Mouse (Mus musculus): Measurements from ENCODE around the gene Nt5m.

The Nt5m gene

DNA sequence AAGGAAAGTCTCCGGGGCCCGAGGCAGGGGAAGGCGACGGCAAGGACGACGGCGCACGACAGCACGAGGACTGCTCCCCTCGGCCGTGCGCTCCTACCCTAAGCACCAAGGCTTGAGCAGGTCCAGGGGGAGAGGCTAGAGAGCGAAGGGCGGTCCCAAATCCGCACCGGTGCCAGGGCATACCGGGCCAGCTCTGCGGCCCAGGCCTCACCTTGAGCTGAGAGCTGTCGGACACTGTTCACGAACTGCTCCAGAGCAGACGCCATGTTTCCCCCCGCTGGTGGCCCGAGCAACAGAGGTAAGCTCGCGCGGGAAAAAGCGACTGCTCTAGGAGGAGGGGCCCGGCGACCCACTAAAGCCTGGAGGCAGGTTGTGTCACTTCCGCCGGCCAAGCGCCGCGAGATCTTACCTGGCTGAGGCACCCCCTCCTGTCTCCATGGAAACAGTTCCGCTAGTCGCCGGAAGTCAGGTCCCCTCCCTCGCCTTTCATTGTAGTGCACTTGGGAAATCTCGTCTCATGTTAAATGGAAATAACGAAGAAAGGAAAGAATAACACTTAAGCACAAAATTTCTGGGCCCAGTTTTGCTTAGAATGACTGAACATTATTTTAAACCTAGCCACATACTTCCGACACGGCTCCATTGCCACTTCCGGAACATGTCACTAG is 346 bp downstream of the Nt5m start, which contains the start of gene Cops3:
Gene Cops3, minus strand, starts transcription at position 380 of the 668 bp plus-strand sequence.
- peak; percentile 98 for DNase-seq (ENCODE audit: low spot score)

- DNase-seq (ENCODE audit: low spot score): no peak
Measured at GRCm38 (mm10) chr11:59846311-59846710, 7.1 kb downstream of the Nt5m start.

DNA sequence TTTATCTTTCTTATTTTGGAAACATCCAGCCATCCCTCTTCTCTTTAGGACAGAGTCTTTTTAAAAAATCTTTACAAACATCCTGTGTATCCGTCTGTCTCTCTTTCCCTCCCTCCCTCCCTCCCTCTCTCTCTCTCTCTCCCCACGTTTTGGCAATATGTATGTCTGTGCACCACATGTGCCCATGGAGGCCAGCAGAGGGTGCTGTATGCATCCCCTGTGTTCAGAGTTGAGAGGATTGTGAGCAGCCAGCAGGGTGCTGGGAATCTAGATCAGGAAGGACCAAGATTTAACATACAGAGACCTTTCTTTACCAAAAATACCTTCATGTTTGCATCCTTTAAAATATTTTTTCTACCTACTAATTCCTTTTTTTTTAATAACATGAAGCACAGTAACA is 7.9 kb downstream of the Nt5m start:
- DNase-seq (ENCODE audit: low spot score): peak; percentile 68

DNA sequence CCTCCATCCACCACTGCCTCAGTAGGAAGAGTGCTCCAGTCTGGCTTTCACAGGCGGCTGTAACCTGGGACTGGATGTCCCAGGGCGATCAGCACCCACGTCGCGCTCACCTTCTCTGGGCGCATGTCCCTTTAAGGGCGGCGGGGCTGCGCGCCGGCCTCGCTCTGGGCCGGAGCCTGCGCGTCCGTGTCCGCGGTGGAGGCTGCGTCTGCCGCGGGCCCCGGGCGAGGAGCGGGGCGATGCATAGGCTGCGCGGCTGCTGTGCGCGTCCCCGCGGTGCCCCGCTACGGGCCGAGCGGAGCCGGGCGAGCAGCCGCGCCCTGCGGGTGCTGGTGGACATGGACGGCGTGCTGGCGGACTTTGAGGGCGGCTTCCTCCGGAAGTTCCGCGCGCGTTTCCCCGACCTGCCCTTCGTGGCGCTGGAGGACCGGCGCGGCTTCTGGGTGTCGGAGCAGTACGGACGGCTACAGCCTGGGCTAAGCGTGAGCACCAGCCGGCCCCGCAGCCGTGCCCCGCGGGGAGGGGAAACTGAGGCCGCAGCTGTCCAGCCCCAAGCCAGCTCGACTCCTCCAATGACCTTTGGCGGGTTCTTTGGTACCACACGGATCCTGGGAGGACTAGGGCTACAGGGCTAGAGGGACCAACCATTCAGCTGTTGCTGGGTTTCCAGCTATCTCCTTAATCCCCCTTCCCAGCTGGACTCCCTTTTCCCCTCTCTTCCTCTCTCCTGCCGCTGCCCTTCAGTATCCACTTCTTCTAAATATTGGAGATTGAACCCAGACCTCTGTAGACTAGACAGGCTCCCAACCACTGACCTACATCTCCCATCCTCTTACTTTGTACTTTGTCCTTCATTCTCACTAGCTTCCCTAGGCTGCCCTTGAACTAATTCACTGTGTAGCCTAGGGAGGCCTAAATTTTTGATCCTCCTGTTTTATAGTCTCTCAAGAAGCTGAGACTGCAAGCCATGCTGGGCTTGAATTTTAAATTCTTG is 8.9 kb downstream of the Nt5m start:
- peak; percentile 77 for DNase-seq (ENCODE audit: low spot score)

- no peak for DNase-seq (ENCODE audit: low spot score)
Measured at GRCm38 (mm10) chr11:59852865-59853264, 13.6 kb downstream of the Nt5m start.

DNA sequence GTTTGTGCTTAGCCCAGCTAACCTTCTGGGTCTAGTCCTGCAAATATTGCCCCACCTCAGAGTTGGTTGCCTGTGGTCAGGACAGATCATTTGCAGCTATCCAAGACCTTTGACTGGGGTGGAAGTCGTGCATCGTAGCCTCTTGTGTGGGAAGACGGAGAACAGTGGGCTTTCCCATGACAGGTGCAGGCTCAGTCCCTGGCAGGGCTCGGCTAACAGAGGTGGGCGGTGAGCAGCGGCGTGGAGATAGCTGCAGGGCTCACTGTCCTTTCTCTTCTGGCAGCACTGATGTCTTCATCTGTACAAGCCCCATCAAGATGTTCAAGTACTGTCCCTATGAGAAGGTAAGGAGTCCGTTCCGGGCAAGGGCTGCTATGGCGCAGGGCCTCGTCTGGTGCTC is 21.2 kb downstream of the Nt5m start:
- no peak for DNase-seq (ENCODE audit: low spot score)

- no peak for DNase-seq (ENCODE audit: low spot score)
Measured at GRCm38 (mm10) chr11:59864316-59864715, 25.1 kb downstream of the Nt5m start.

GRCm38 (mm10) chr11:59872124-59872523 is 32.9 kb downstream of the Nt5m start:
- DNase-seq (ENCODE audit: low spot score): no peak

- DNase-seq (ENCODE audit: low spot score): peak; percentile 96
Measured at GRCm38 (mm10) chr11:59880031-59880430, 40.8 kb downstream of the Nt5m start.

GRCm38 (mm10) chr11:59885217-59885986 is 46.2 kb downstream of the Nt5m start:
- DNase-seq (ENCODE audit: low spot score): peak; percentile 27

- DNase-seq (ENCODE audit: low spot score): no peak
Measured at GRCm38 (mm10) chr11:59886952-59887351, 47.7 kb downstream of the Nt5m start.

GRCm38 (mm10) chr11:59888151-59888550 is 48.9 kb downstream of the Nt5m start:
- DNase-seq (ENCODE audit: low spot score): no peak

GRCm38 (mm10) chr11:59891854-59892253 is 52.6 kb downstream of the Nt5m start:
- DNase-seq (ENCODE audit: low spot score): peak; percentile 31

- DNase-seq (ENCODE audit: low spot score): no peak
Measured at GRCm38 (mm10) chr11:59893153-59893788, 54.0 kb downstream of the Nt5m start.

DNA sequence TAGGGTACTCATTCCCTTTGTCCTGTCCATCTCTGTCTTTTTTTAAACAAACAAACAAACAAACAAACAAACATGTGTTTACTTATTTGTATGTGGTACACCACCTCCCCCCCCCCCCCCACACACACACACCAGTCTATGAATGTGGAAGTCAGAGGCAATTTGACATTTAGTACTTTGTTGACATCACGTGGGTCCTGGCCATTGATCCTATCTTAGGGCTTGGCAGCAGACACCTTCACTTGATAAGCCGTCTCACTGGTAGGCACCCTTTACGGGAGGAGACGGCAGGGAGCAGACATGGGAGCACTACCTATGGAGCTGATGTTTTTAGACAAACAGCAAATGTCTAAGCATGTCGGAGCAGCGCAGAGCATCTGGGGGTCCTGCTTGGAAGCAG is 55.7 kb downstream of the Nt5m start:
- DNase-seq (ENCODE audit: low spot score): no peak

GRCm38 (mm10) chr11:59895316-59895715 is 56.1 kb downstream of the Nt5m start:
- DNase-seq (ENCODE audit: low spot score): no peak

- no peak for DNase-seq (ENCODE audit: low spot score)
Measured at GRCm38 (mm10) chr11:59897981-59898599, 58.8 kb downstream of the Nt5m start.

DNA sequence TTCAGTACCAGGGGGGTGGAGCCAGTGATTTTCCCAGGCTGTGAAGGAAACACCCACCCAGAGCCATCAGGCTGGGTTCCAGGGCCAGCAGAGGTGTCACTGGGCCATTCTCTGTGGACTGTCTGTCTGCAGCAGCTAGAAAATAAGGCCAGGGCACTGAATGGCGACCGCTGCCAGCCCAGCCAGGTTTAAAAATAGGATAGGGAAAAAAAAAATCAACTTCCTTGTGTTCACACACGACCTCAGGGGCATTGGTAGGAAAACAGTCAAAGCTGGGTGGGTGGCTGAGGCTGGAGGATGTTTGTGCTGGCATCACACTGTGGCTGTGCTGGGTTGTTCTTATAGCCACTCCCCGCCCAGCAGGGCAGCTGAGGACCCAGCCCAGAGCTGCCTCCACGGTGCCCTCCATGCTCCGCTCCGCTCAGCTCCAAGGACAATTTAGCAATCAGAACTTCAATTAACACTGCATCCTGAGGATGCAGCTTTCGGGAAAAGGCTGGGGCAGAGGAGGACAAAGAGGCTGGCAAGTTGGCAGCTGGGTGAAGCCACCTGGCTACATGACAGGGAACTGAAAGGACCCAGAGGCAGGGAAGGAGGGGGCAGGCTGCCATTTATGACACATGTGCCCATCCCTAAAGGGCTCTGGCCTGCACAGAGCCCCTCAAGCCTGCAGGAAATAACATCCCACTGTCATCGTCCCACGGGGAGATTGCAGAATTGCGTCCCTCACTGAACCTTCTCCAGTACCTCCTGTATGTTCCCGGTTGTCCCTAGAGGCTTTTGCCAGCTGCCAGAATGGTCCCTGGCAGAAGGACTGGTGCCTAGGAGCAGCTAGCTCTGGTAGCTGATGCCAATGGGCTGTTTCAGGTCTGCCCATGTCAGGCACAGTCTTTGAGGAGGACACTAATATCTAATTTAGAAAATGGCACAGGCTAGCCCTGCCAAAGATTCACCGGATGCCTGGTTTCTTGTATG is 60.8 kb downstream of the Nt5m start:
- DNase-seq (ENCODE audit: low spot score): no peak

GRCm38 (mm10) chr11:59900995-59901394 is 61.7 kb downstream of the Nt5m start:
- DNase-seq (ENCODE audit: low spot score): no peak
